Mouse (Mus musculus): Measurements from ENCODE around the gene Parp6. TPM values are rescaled to one million over a fixed set of nuclear protein-coding genes. Genes with fewer than 3 reads are reported as not detected.
A peak's percentile ranks its signal among the peaks of the same experiment; 100 is the strongest.

The Parp6 gene
- polyA plus RNA-seq (2016; fragmentation: Nextera tagmentation; extraction: Ambion mirVana), result 46.0 and 46.3 TPM in 2 replicates

GRCm38 (mm10) chr9:59616622-59617306, at the start of gene Parp6:
Parp6 (plus strand) TSS chr9:59617284.
- ATAC-seq (ENCODE audit: insufficient number of reproducible peaks, insufficient read depth, low FRiP score, low TSS enrichment), result peak; percentile 99
- H3K4me2 ChIP-seq (replicated peaks), result peak within 1 kb of the TSS; percentile 65
- H3K9me3 ChIP-seq, result no peaks in the 10 kb centered on the region
- peaks cover 12% of the 10 kb centered on the region; the same call in 1 of the 2 replicates for H3K4me1 ChIP-seq
- H3K9ac ChIP-seq, result peak within 1 kb of the TSS; percentile 90
- H3K27ac ChIP-seq, result peak within 1 kb of the TSS; percentile 93
- 2% methylated on average over 34 of the region's 36 CpGs for WGBS
- no peaks in the 10 kb centered on the region for H3K27me3 ChIP-seq
- H3K4me3 ChIP-seq, result peak within 1 kb of the TSS; percentile 88
- H3K36me3 ChIP-seq, result 0 out of 2 replicates have a peak, but pooled peaks cover 3% of the 10 kb centered on the region

- H3K4me1 ChIP-seq, result no peaks in the 10 kb centered on the region
- no peak for ATAC-seq (ENCODE audit: insufficient number of reproducible peaks, insufficient read depth, low FRiP score, low TSS enrichment)
- WGBS, result 89% methylated on average over 2 of the region's 2 CpGs
These were observed 45.2 kb upstream of the Parp6 start for GRCm38 (mm10) chr9:59571852-59572251.

GRCm38 (mm10) chr9:59577401-59577800, 39.7 kb upstream of the Parp6 start:
- peaks cover 8% of the 10 kb centered on the region; the same call in 1 of the 2 replicates for H3K4me1 ChIP-seq
- no peak overlapping the region for H3K27ac ChIP-seq
- 0 out of 2 replicates have a peak overlapping the region, but pooled peaks have one; percentile 10 for H3K9ac ChIP-seq
- no peak for ATAC-seq (ENCODE audit: insufficient number of reproducible peaks, insufficient read depth, low FRiP score, low TSS enrichment)
- 15% methylated on average over 13 of the region's 13 CpGs for WGBS
- peak overlapping the region; percentile 68 for H3K4me2 ChIP-seq (replicated peaks)
- peaks cover 19% of the 10 kb centered on the region; the same call in 1 of the 2 replicates for H3K27me3 ChIP-seq
- no peaks in the 10 kb centered on the region for H3K36me3 ChIP-seq
- peak overlapping the region; percentile 44 for H3K4me3 ChIP-seq
- H3K9me3 ChIP-seq, result no peaks in the 10 kb centered on the region

More at GRCm38 (mm10) chr9:59571852-59572251, 45.2 kb upstream of the Parp6 start:
- Histone ChIP-seq H3K4me2 (replicated peaks) (no peak overlapping the region), H3K9me3 (no peaks in the 10 kb centered on the region), H3K27ac (no peak overlapping the region), H3K27me3 (peaks cover 8% of the 10 kb centered on the region; the same call in 1 of the 2 replicates), H3K4me3 (no peak overlapping the region), H3K9ac (no peak overlapping the region), H3K36me3 (no peaks in the 10 kb centered on the region)

DNA sequence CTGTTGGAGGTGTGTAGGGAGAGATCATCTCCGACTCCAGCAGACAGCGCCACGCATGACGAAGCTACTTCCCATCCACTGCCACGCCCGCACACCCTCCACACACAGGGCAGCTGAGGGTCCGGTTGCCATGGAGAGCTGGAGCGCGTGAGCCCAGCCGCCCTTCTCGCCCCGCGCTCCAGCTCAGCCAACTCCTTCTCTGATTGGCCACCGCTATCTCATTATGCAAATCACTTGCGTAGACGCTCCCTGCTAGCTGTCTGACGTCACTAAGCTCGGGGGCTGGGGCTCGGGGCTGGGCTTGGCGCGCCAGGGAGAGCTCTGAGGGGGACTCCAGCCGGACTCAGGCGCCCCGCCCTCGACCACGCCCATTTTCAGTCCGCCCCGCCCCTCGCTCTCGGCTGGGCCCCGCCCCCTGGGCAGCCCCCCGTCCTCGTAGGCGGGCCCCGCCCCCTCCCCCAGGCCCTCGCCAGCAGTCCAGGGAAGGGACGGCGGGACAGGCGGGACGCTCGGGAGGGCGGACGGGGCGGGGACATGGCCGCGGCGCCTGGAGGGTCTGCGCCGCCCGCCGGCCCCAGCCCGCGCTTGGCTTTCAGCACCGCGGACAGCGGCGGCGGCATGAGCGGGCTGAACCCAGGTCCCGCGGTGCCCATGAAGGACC, 39.1 kb upstream of the Parp6 start, which contains the start of gene Celf6:
Gene Celf6 (plus strand): TSS at position 74 of the 661 bp plus-strand sequence.
- peaks cover 19% of the 10 kb centered on the region; the same call in 1 of the 2 replicates for H3K27me3 ChIP-seq
- peaks cover 8% of the 10 kb centered on the region; the same call in 1 of the 2 replicates for H3K4me1 ChIP-seq
- H3K9me3 ChIP-seq, result no peaks in the 10 kb centered on the region
- no peaks in the 10 kb centered on the region for H3K36me3 ChIP-seq
- under 1% methylated on average over 60 of the region's 61 CpGs for WGBS
- 0 out of 2 replicates have a peak within 1 kb of the TSS, but pooled peaks have one; percentile 10 for H3K9ac ChIP-seq
- peak; percentile 98 for ATAC-seq (ENCODE audit: insufficient number of reproducible peaks, insufficient read depth, low FRiP score, low TSS enrichment)
- H3K27ac ChIP-seq, result no peak within 1 kb of the TSS
- H3K4me3 ChIP-seq, result peak within 1 kb of the TSS; percentile 44
- peak within 1 kb of the TSS; percentile 68 for H3K4me2 ChIP-seq (replicated peaks)

DNA sequence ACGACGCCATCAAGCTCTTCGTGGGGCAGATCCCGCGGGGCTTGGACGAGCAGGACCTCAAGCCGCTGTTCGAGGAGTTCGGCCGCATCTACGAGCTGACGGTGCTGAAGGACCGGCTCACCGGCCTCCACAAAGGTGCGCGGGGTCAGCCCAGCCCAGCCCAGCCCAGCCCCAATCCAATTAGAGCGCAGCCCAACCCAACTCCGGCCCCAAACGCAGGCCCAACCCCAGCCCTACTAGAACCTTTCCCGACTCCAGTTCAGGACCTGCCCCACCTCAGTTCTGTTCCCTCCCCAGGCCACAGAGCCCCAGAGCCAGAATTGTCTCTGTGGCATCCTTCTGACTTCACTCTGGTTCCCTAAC, 38.6 kb upstream of the Parp6 start:
- no peak; the same call in 1 of the 2 replicates for ATAC-seq (ENCODE audit: insufficient number of reproducible peaks, insufficient read depth, low FRiP score, low TSS enrichment)
- Histone ChIP-seq H3K4me1 (peaks cover 8% of the 10 kb centered on the region; the same call in 1 of the 2 replicates), H3K9me3 (no peaks in the 10 kb centered on the region), H3K27ac (no peak overlapping the region), H3K9ac (no peak overlapping the region), H3K27me3 (peaks cover 19% of the 10 kb centered on the region; the same call in 1 of the 2 replicates), H3K4me2 (replicated peaks) (peak overlapping the region; percentile 68), H3K36me3 (no peaks in the 10 kb centered on the region), H3K4me3 (peak overlapping the region; percentile 44)
- under 1% methylated on average over 17 of the region's 20 CpGs for WGBS

GRCm38 (mm10) chr9:59584871-59585308, 32.2 kb upstream of the Parp6 start:
- H3K36me3 ChIP-seq, result no peaks in the 10 kb centered on the region
- 4% methylated on average over 13 of the region's 13 CpGs for WGBS
- peak overlapping the region; percentile 28; the same call in 1 of the 2 replicates for H3K9ac ChIP-seq
- no peaks in the 10 kb centered on the region for H3K27me3 ChIP-seq
- ATAC-seq (ENCODE audit: insufficient number of reproducible peaks, insufficient read depth, low FRiP score, low TSS enrichment), result peak; percentile 64; the same call in 1 of the 2 replicates
- H3K4me2 ChIP-seq (replicated peaks), result peak overlapping the region; percentile 46
- no peaks in the 10 kb centered on the region for H3K4me1 ChIP-seq
- H3K4me3 ChIP-seq, result peak overlapping the region; percentile 23
- no peak overlapping the region for H3K27ac ChIP-seq
- no peaks in the 10 kb centered on the region for H3K9me3 ChIP-seq

DNA sequence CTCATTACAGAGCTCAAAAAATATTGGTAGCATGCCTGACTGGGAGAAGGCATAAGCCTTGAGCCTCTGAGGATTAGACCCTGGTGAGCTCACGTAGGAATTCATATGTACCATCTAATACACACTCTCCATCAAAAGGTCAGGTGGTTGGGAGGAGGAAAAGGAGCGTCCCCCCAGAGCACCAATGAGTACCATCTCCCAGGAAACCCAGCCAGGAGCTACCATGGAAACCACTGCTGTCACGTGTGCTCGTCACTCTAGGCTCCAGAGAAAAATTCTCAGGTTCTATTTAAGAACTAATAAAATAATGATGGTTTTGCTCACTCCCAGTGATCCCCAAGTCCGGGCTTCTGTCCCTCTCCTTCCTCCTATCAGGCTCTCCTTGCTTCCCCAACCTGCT, 28.8 kb upstream of the Parp6 start:
- H3K36me3 ChIP-seq, result no peaks in the 10 kb centered on the region
- H3K27me3 ChIP-seq, result no peaks in the 10 kb centered on the region
- no peak for ATAC-seq (ENCODE audit: insufficient number of reproducible peaks, insufficient read depth, low FRiP score, low TSS enrichment)
- H3K27ac ChIP-seq, result no peak overlapping the region
- no peak overlapping the region for H3K9ac ChIP-seq
- no peaks in the 10 kb centered on the region for H3K4me1 ChIP-seq
- no peak overlapping the region for H3K4me2 ChIP-seq (replicated peaks)
- no peaks in the 10 kb centered on the region for H3K9me3 ChIP-seq
- no peak overlapping the region for H3K4me3 ChIP-seq
- 67% methylated on average over 5 of the region's 5 CpGs for WGBS

- no peak overlapping the region for H3K9ac ChIP-seq
- 48% methylated on average over 12 of the region's 12 CpGs for WGBS
These were observed 28.1 kb upstream of the Parp6 start for GRCm38 (mm10) chr9:59588710-59589671.

DNA sequence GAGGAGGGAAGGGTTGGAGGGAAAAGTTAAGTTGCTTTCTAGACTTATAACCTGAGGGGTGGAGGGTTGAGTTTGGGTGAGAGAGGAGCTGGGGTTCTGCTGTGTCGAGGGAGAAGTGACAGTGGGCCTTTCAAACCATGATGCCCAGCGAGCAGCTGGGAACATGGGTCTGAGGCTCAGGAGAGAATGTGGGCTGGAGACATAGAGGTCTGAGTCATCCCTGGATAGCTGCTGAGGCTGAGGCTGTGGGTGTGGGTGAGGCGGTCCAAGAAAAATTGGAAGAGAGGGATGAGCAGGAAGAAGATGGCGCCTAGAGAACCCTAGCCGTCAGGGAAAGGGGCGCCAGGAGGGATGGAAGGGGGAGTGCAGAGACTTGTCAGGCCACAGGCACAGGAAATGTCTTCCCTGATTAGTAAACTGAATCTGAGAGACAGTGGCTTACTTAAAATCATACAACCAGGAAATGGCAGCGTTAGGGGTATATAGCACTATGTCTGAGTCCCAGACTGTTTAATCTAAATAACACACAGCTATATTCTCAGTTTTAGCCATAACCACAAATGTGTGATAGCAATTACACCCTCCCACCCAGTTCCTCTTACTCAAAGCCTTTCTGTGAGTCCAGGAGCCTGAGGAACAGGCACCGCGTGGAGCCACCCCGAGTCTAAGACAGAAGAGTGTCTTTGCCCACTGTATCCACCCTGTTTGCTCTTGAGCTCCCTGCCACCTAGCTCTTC, 27.2 kb upstream of the Parp6 start:
- Histone ChIP-seq H3K27me3 (no peaks in the 10 kb centered on the region), H3K4me1 (no peaks in the 10 kb centered on the region), H3K36me3 (no peaks in the 10 kb centered on the region), H3K27ac (no peak overlapping the region), H3K4me3 (no peak overlapping the region), H3K9ac (no peak overlapping the region), H3K9me3 (no peaks in the 10 kb centered on the region), H3K4me2 (replicated peaks) (no peak overlapping the region)
- no peak for ATAC-seq (ENCODE audit: insufficient number of reproducible peaks, insufficient read depth, low FRiP score, low TSS enrichment)
- 84% methylated on average over 10 of the region's 10 CpGs for WGBS

More at GRCm38 (mm10) chr9:59588710-59589671, 28.1 kb upstream of the Parp6 start:
- Histone ChIP-seq H3K4me3 (no peak overlapping the region), H3K27ac (no peak overlapping the region), H3K4me2 (replicated peaks) (no peak overlapping the region), H3K27me3 (no peaks in the 10 kb centered on the region), H3K4me1 (no peaks in the 10 kb centered on the region), H3K9me3 (no peaks in the 10 kb centered on the region), H3K36me3 (no peaks in the 10 kb centered on the region)
- 0 out of 2 replicates have a peak, but pooled peaks have one; percentile 42 for ATAC-seq (ENCODE audit: insufficient number of reproducible peaks, insufficient read depth, low FRiP score, low TSS enrichment)

- ATAC-seq (ENCODE audit: insufficient number of reproducible peaks, insufficient read depth, low FRiP score, low TSS enrichment), result no peak
- 79% methylated on average over 8 of the region's 8 CpGs for WGBS
- no peaks in the 10 kb centered on the region for H3K36me3 ChIP-seq
These were observed 15.4 kb upstream of the Parp6 start for GRCm38 (mm10) chr9:59601661-59602060.

More at GRCm38 (mm10) chr9:59601661-59602060, 15.4 kb upstream of the Parp6 start:
- Histone ChIP-seq H3K27ac (no peak overlapping the region), H3K4me1 (no peaks in the 10 kb centered on the region), H3K4me3 (no peak overlapping the region), H3K4me2 (replicated peaks) (no peak overlapping the region), H3K27me3 (peaks cover 27% of the 10 kb centered on the region), H3K9me3 (no peaks in the 10 kb centered on the region), H3K9ac (no peak overlapping the region)

Measured in embryonic facial prominence, embryonic 12.5 days (tissue).